Mouse (Mus musculus): ENCODE measurements around the gene Slc25a51.

- TF ChIP-seq TCF12 (IDR thresholded peaks at IDR 0.05; ENCODE audit: insufficient read depth, poor library complexity, severe bottlenecking) (no peak), MYOD1 (IDR thresholded peaks at IDR 0.05; ENCODE audit: control insufficient read depth in 1 of 3, insufficient read length in 2 of 3, low read depth in 2 of 3) (no peak), CEBPB (IDR thresholded peaks at IDR 0.05; ENCODE audit: insufficient read depth, poor library complexity, severe bottlenecking) (no peak), E2F4 (IDR thresholded peaks at IDR 0.05; ENCODE audit: insufficient read depth) (no peak), USF1 (IDR thresholded peaks at IDR 0.05; ENCODE audit: low read depth) (no peak), POLR2A (IDR thresholded peaks at IDR 0.05; ENCODE audit: insufficient read length, low read depth) (no peak), SRF (IDR thresholded peaks at IDR 0.05; ENCODE audit: control insufficient read depth, insufficient read length, low read depth) (no peak), MAX (IDR thresholded peaks at IDR 0.05; ENCODE audit: low read depth) (no peak)
Observed at GRCm38 (mm10) chr4:45376573-45376972, 32.0 kb downstream of the Slc25a51 start.
